Mouse (Mus musculus) cerebellum, adult (tissue): ENCODE measurements at regions not wholly inside any gene's neighbourhood (a gene's known extent, or its start where the extent isn't known, plus 50 kb on each side); places are given as distances from the start of the nearest gene placed in this dataset.

ENCODE experiments used
- ATAC-seq: cut with Nextera tagmentation; 2 replicates; pipeline ENCODE4 v1.9.2; 2017; ENCODE audit warnings: mild to moderate bottlenecking, moderate library complexity, mixed read lengths; ENCODE audit not compliant: insufficient number of reproducible peaks, low FRiP score, low TSS enrichment

- no peak for ATAC-seq
These were observed 218.5 kb downstream of the Fam49a start for GRCm38 (mm10) chr12:12480451-12480850.

DNA sequence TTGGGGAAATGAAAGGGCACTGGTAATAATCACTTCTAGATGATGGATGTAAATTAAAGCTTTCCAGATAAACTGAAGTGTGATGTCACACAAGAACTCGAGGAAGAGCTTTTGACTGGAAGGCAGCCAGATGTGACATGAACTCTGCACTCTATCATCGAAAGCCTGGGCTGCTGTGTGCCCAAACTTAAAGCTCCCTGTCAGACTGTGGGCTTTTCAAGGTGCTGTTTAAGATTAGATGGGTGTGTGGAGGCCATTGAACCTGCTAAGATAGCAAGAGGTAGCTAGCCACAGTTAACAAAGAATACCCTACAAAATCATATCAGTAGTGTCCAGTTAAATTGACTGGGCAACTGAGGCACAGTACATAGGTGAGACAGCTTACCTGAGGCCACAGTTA lies 190.1 kb downstream of the Fam49a start:
- no peak for ATAC-seq

DNA sequence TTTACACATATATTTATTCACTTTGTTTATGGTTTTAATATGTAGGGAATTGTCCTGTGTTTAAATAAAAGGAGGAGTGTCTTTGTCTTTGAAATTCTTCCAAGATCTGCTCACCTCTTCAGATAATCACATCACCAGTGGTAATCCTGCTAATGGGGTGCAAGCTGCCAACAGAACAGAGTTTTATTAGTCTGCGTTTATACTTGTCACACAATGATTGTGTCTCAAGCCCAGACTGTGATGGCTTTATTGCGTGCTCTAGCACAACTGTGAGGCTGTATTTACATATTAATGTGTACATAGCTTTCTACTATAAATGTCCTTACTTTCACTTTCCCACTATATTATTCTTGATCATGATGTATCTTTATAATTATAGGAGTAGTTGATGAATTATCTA lies 184.8 kb downstream of the Fam49a start:
- no peak for ATAC-seq

- ATAC-seq, result no peak
These were observed 184.3 kb downstream of the Fam49a start for GRCm38 (mm10) chr12:12446281-12446680.

DNA sequence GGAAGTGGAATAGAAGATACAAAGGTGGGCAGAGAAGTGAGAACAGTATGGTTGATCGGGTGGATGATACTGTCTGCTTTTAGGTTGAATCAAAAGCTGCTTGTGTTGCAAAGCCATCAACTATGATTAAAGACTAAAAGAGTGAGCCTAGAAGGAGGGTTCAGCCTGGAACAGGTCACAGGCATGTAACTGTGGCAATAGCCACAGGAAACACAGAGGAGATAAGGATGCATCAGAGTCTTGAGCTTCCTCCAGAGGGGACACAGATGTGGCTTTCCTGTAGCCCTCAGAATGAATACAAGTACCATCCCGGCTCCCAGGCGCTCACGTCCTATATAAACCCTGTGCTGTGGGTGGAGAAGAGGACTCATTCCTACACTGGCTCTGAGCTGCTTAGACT lies 180.9 kb downstream of the Fam49a start:
- ATAC-seq, result no peak

DNA sequence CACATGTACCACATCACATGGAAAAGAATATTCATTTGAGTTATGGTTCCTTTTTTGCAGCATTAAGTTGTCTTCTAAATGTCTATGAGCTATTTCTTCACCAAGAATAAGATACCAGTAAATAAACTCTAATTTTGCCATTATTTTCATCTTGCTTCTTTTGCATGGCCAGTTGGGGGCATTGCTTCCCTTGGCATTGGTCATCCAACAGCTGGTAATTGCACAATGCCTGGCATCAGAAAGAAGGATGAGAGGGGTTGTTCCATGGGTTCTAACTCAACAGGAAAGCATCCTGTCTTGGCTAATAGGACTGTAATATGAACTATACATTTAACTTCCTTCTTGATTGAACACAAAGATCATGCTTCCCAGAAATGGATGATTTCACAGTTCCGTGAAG lies 174.4 kb downstream of the Fam49a start:
- no peak for ATAC-seq

GRCm38 (mm10) chr12:12432597-12432996 lies 170.7 kb downstream of the Fam49a start:
- no peak for ATAC-seq
